ENCODE assay signal across 10 mouse cellular contexts in the genomic region with DNA sequence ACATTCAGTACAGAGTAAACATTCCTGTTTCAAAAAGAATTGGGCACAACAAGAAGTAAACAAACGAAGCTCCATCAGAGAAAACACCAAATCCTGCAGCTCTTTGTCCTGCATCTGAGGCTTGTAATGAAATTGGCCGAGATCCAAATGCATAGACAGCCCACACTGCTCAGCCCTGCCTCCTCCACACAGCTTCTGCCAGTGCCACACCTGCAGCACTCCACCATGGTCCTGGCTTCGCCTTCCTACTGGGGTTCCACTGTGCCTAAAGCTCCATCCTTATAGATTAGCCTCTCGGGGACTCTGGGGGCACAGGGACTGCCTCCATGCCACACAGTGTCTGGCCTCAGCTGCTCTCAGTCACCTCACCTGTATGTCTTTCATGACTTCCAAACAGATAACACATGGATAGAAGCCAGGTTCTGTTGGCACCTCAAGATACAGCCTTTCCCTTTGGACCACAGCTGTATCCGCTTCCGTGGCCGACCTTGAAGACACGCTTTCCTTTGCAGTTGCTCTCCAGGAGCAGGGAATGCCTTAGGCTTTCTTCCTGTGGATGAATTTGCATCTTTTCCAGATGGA. TPM values are rescaled to one million over a fixed set of nuclear protein-coding genes. Genes with fewer than 3 reads are reported as not detected.
DNase-seq lines count a peak whose midpoint lies in the region; ATAC-seq and TF ChIP-seq lines count a peak whose summit lies in the region.
"Had no signal": no experiment of that assay in that cellular context is flagged by ENCODE, and none has a peak within 500 bp of the region (broad histone marks: within the 10 kb centered on the region; RNA-seq: fewer than 3 reads in every experiment).

No protein-coding gene starts in this region.

- no peaks in the 10 kb centered on the region for H3K27me3 ChIP-seq in stomach, embryonic 14.5 days (ENCODE audit: control insufficient read depth, insufficient read depth, low read length)
- no peaks in the 10 kb centered on the region for H3K27me3 ChIP-seq in stomach, postnatal 0 days (ENCODE audit: control insufficient read depth, insufficient read depth, low read length)
- H3K27me3 ChIP-seq in hindbrain, embryonic 15.5 days, result no peaks in the 10 kb centered on the region
- H3K27me3 ChIP-seq: liver, embryonic 15.5 days; megakaryocyte, embryonic 14.5 days had no signal

- H3K4me1 ChIP-seq in stomach, embryonic 14.5 days (ENCODE audit: control insufficient read depth, insufficient read depth, low read length), result no peaks in the 10 kb centered on the region
- H3K4me1 ChIP-seq in stomach, postnatal 0 days (replicated peaks; ENCODE audit: control insufficient read depth, insufficient read depth), result no peaks in the 10 kb centered on the region
- peaks cover 5% of the 10 kb centered on the region; the same call in 1 of the 2 replicates for H3K4me1 ChIP-seq in hindbrain, embryonic 15.5 days (replicated peaks)
- H3K4me1 ChIP-seq: heart, embryonic 10.5 days; liver, embryonic 15.5 days had no signal

- no peak for TF ChIP-seq CTCF in stomach, postnatal 0 days (IDR thresholded peaks at IDR 0.05; ENCODE audit: low read depth)

- H3K27ac ChIP-seq in stomach, embryonic 14.5 days (ENCODE audit: low read length), result no peak overlapping the region
- no peak overlapping the region for H3K27ac ChIP-seq in stomach, postnatal 0 days (replicated peaks)
- H3K27ac ChIP-seq in hindbrain, embryonic 15.5 days (replicated peaks), result peak overlapping the region; percentile 39; the same call in 1 of the 2 replicates
- H3K27ac ChIP-seq: heart, embryonic 10.5 days; liver, embryonic 15.5 days had no signal

- no peak for TF ChIP-seq EP300 in stomach, postnatal 0 days (optimal IDR thresholded peaks at IDR 0.05)

- H3K4me3 ChIP-seq in stomach, embryonic 14.5 days (ENCODE audit: low read depth, low read length), result no peak overlapping the region
- H3K4me3 ChIP-seq in stomach, postnatal 0 days (ENCODE audit: low read depth, low read length), result no peak overlapping the region
- H3K4me3 ChIP-seq in hindbrain, embryonic 15.5 days, result no peak overlapping the region
- H3K4me3 ChIP-seq: heart, embryonic 10.5 days; liver, embryonic 15.5 days; megakaryocyte, embryonic 14.5 days had no signal

- DNase-seq in kidney, postnatal 14 days, result peak; percentile 6
- DNase-seq in kidney, adult 18-20 months, result no peak
- no peak for DNase-seq in stomach, postnatal 0 days (ENCODE audit: low spot score)
- no peak for DNase-seq in testis, postnatal 14 days (ENCODE audit: low spot score)
- no peak for DNase-seq in right cerebral cortex, postnatal 4 days

- peaks cover 34% of the 10 kb centered on the region for H3K36me3 ChIP-seq in stomach, embryonic 14.5 days (ENCODE audit: control insufficient read depth, insufficient read depth, low read length)
- peaks cover 10% of the 10 kb centered on the region; the same call in 1 of the 2 replicates for H3K36me3 ChIP-seq in stomach, postnatal 0 days (ENCODE audit: control insufficient read depth, insufficient read depth, low read length)
- H3K36me3 ChIP-seq in hindbrain, embryonic 15.5 days, result peaks cover 10% of the 10 kb centered on the region

- H3K4me2 ChIP-seq in stomach, embryonic 14.5 days (replicated peaks; ENCODE audit: low read depth, low read length), result no peak overlapping the region
- H3K4me2 ChIP-seq in stomach, postnatal 0 days (replicated peaks; ENCODE audit: low read depth), result no peak overlapping the region
- H3K4me2 ChIP-seq in hindbrain, embryonic 15.5 days, result no peak overlapping the region
- H3K4me2 ChIP-seq: liver, embryonic 15.5 days had no signal

- H3K9ac ChIP-seq in stomach, embryonic 14.5 days (replicated peaks; ENCODE audit: low read depth, low read length), result no peak overlapping the region
- H3K9ac ChIP-seq in stomach, postnatal 0 days (ENCODE audit: low read length), result no peak overlapping the region
- H3K9ac ChIP-seq in hindbrain, embryonic 15.5 days, result no peak overlapping the region
- H3K9ac ChIP-seq: liver, embryonic 15.5 days had no signal

- 0 out of 2 replicates have a peak, but pooled peaks have one; percentile 37 for ATAC-seq in stomach, embryonic 14.5 days (ENCODE audit: insufficient number of reproducible peaks, insufficient read depth, low FRiP score, low read depth)
- ATAC-seq in stomach, postnatal 0 days (ENCODE audit: low FRiP score, low TSS enrichment), result no peak
- peak; percentile 71; the same call in 1 of the 2 replicates for ATAC-seq in hindbrain, embryonic 15.5 days (ENCODE audit: low FRiP score, low read depth)

- 87% methylated on average over 8 of the region's 8 CpGs for whole genome bisulfite sequencing in stomach, embryonic 14.5 days
- 76% methylated on average over 8 of the region's 8 CpGs for WGBS in stomach, postnatal 0 days
- 60% methylated on average over 8 of the region's 8 CpGs for WGBS in hindbrain, embryonic 15.5 days

- no peaks in the 10 kb centered on the region for H3K9me3 ChIP-seq in stomach, embryonic 14.5 days (ENCODE audit: control insufficient read depth, low read depth, low read length)
- no peaks in the 10 kb centered on the region for H3K9me3 ChIP-seq in stomach, postnatal 0 days (ENCODE audit: control insufficient read depth, low read length)
- H3K9me3 ChIP-seq in hindbrain, embryonic 15.5 days, result no peaks in the 10 kb centered on the region
- H3K9me3 ChIP-seq: heart, embryonic 10.5 days; liver, embryonic 15.5 days; megakaryocyte, embryonic 14.5 days had no signal

RNA-seq across cellular contexts. Expression of a gene that starts 36.6 kb away (rescaled TPM):
- polyA plus RNA-seq in stomach, embryonic 14.5 days (2014; fragmentation: Nextera tagmentation; extraction: Ambion mirVana), result not detected in 2 replicates
- polyA plus RNA-seq in stomach, postnatal 0 days (2015; fragmentation: Nextera tagmentation; extraction: Ambion mirVana), result not detected in 2 replicates
- 6.1 and 6.8 TPM in 2 replicates for polyA plus RNA-seq in hindbrain, embryonic 15.5 days (2015; fragmentation: Nextera tagmentation; extraction: Ambion mirVana)
- polyA plus RNA-seq: heart, embryonic 10.5 days; liver, embryonic 15.5 days had no signal

RNA-seq across cellular contexts. Expression of a gene that starts 50.1 kb away (rescaled TPM):
- polyA plus RNA-seq in stomach, embryonic 14.5 days (2014; fragmentation: Nextera tagmentation; extraction: Ambion mirVana), result 251 and 266 TPM in 2 replicates
- polyA plus RNA-seq in stomach, postnatal 0 days (2015; fragmentation: Nextera tagmentation; extraction: Ambion mirVana), result 211 and 217 TPM in 2 replicates
- 279 and 324 TPM in 2 replicates for polyA plus RNA-seq in hindbrain, embryonic 15.5 days (2015; fragmentation: Nextera tagmentation; extraction: Ambion mirVana)
